Mouse (Mus musculus) kidney, postnatal 0 days (tissue): ENCODE results near the gene Ltbp2. TPM values are rescaled to one million over a fixed set of nuclear protein-coding genes. Genes with fewer than 3 reads are reported as not detected.

Experiments used
- ATAC-seq: fragments of 200-750 bp; cut with Nextera tagmentation; replicated peaks from 2 replicates; pipeline ENCODE4 v1.8.0; 2017; ENCODE audit warnings: low read depth, moderate number of reproducible peaks, moderate TSS enrichment, moderate library complexity; ENCODE audit not compliant: low FRiP score
- DNase-seq: peaks from one replicate; pipeline ENCODE4 v3.0.0-alpha.2; 2016; ENCODE audit warnings: low spot score
- H3K27ac ChIP-seq: fragments of 300-500 bp; sonication (generic); 2 replicates; pipeline ENCODE4 v1.5.1; 2014; ENCODE audit warnings: mild to moderate bottlenecking
- H3K27me3 ChIP-seq: fragments of 300-500 bp; sonication (generic); 2 replicates; pipeline ENCODE4 v1.6.1; 2014; ENCODE audit warnings: low read length, mixed read lengths; ENCODE audit not compliant: insufficient read depth
- H3K36me3 ChIP-seq: fragments of 300-500 bp; sonication (generic); 2 replicates; pipeline ENCODE4 v1.6.1; 2014; ENCODE audit warnings: low read length, mixed read lengths; ENCODE audit not compliant: insufficient read depth
- H3K4me1 ChIP-seq: fragments of 300-500 bp; sonication (generic); replicated peaks from 2 replicates; pipeline ENCODE4 v1.6.1; 2014; ENCODE audit warnings: antibody characterized with exemption, low read length, mixed read lengths; ENCODE audit not compliant: insufficient read depth
- H3K4me2 ChIP-seq: fragments of 300-500 bp; sonication (generic); 2 replicates; pipeline ENCODE4 v1.6.1; 2014; ENCODE audit warnings: mild to moderate bottlenecking, low read length, moderate library complexity, mixed read lengths
- H3K4me3 ChIP-seq: fragments of 300-500 bp; sonication (generic); replicated peaks from 2 replicates; pipeline ENCODE4 v1.5.1; 2014; ENCODE audit warnings: low read depth, low read length
- H3K9ac ChIP-seq: fragments of 300-500 bp; sonication (generic); 2 replicates; pipeline ENCODE4 v1.6.1; 2014; ENCODE audit warnings: low read depth, low read length
- H3K9me3 ChIP-seq: fragments of 300-500 bp; sonication (generic); replicated peaks from 2 replicates; pipeline ENCODE4 v1.6.1; 2016; ENCODE audit warnings: low read length, inconsistent platforms, mixed read lengths
- CTCF ChIP-seq: IDR thresholded peaks from 2 replicates; pipeline ENCODE4 v1.5.1; 2016; ENCODE audit warnings: antibody characterized with exemption, low read depth, mild to moderate bottlenecking, moderate library complexity
- WGBS: fragments of 180-500 bp; shearing (Covaris S2); extraction: QIAGEN DNeasy Blood & Tissue Kit; methylation state at CpG from one replicate; pipeline ENCODE4 v1.1.7; 2014; 5-methylcytosine and 5-hydroxymethylcytosine counted together
- polyA plus RNA-seq: library from polyadenylated mRNA; unstranded; fragments of >200 nt; fragmentation: Nextera tagmentation; extraction: Ambion mirVana; gene quantifications from 2 replicates; pipeline ENCODE4 v1.2.1, GENCODE M21; 2015

Gene Ltbp2
- polyA plus RNA-seq, 1 experiment from 2014 or later, result 0.14 TPM

GRCm38 (mm10) chr12:84856532-84856931 lies 19.8 kb downstream of the Ltbp2 start:
- DNase-seq (no peak), ATAC-seq (no peak)
- H3K9ac ChIP-seq, result no peak overlapping the region
- no peak for TF ChIP-seq CTCF
- H3K4me3 ChIP-seq, result no peak overlapping the region
- 74% methylated on average over 8 of the region's 8 CpGs for WGBS
- no peaks in the 10 kb centered on the region for H3K27me3 ChIP-seq
- no peaks in the 10 kb centered on the region; the same call in 1 of the 2 replicates for H3K4me1 ChIP-seq
- no peaks in the 10 kb centered on the region for H3K9me3 ChIP-seq
- no peaks in the 10 kb centered on the region for H3K36me3 ChIP-seq
- no peak overlapping the region for H3K4me2 ChIP-seq
- H3K27ac ChIP-seq, result no peak overlapping the region

GRCm38 (mm10) chr12:84855084-84855625 lies 21.2 kb downstream of the Ltbp2 start:
- DNase-seq, result no peak
- Histone ChIP-seq H3K36me3 (no peaks in the 10 kb centered on the region), H3K4me1 (no peaks in the 10 kb centered on the region; the same call in 1 of the 2 replicates), H3K9ac (no peak overlapping the region), H3K9me3 (no peaks in the 10 kb centered on the region), H3K27me3 (no peaks in the 10 kb centered on the region), H3K4me3 (no peak overlapping the region), H3K4me2 (no peak overlapping the region), H3K27ac (no peak overlapping the region)
- no peak for ATAC-seq
- 87% methylated on average over 4 of the region's 4 CpGs for WGBS
- no peak for TF ChIP-seq CTCF

- no peak overlapping the region for H3K4me3 ChIP-seq
Observed at GRCm38 (mm10) chr12:84854392-84855033, 21.8 kb downstream of the Ltbp2 start.

GRCm38 (mm10) chr12:84851403-84852040 lies 24.8 kb downstream of the Ltbp2 start:
- H3K9me3 ChIP-seq, result no peaks in the 10 kb centered on the region
- no peak overlapping the region for H3K4me2 ChIP-seq
- H3K4me3 ChIP-seq, result no peak overlapping the region
- H3K9ac ChIP-seq, result no peak overlapping the region
- no peaks in the 10 kb centered on the region for H3K36me3 ChIP-seq
- no peak overlapping the region for H3K27ac ChIP-seq
- no peak for TF ChIP-seq CTCF
- no peak for ATAC-seq
- H3K27me3 ChIP-seq, result no peaks in the 10 kb centered on the region
- DNase-seq, result peak; percentile 36
- H3K4me1 ChIP-seq, result peaks cover 11% of the 10 kb centered on the region
- 34% methylated on average over 11 of the region's 11 CpGs for WGBS

More at GRCm38 (mm10) chr12:84854392-84855033, 21.8 kb downstream of the Ltbp2 start:
- TF ChIP-seq CTCF, result no peak
- H3K4me1 ChIP-seq, result no peaks in the 10 kb centered on the region; the same call in 1 of the 2 replicates
- no peak for DNase-seq
- H3K9me3 ChIP-seq, result no peaks in the 10 kb centered on the region
- WGBS, result 92% methylated on average over 4 of the region's 4 CpGs
- no peak overlapping the region for H3K27ac ChIP-seq
- ATAC-seq, result no peak
- no peaks in the 10 kb centered on the region for H3K36me3 ChIP-seq
- no peak overlapping the region for H3K4me2 ChIP-seq
- H3K27me3 ChIP-seq, result no peaks in the 10 kb centered on the region
- no peak overlapping the region for H3K9ac ChIP-seq

DNA sequence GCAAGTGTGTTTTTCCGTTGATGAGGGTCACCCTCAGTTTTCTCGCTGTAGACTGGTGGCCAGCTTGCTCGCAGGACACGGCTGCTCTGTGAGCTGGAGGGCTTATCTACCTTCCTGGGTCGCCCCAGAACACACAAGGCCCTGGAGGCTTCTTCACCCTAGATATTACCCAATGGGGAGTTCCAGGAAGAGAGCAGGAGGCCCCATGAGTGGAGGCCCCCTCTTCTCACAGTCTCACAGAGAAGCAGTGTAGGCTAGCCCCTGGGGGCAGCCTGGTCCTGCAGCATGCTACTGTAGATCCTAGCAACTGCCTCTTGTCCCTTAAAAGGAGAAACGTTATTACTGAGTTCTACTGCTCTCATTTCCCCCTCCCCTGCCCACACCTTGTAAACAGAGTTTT lies 28.4 kb downstream of the Ltbp2 start:
- H3K4me3 ChIP-seq, result no peak overlapping the region
- no peaks in the 10 kb centered on the region for H3K36me3 ChIP-seq
- WGBS, result 17% methylated on average over 6 of the region's 6 CpGs
- H3K9me3 ChIP-seq, result no peaks in the 10 kb centered on the region
- 0 out of 2 replicates have a peak overlapping the region, but pooled peaks have one; percentile 42 for H3K27ac ChIP-seq
- no peak for DNase-seq
- peak; percentile 10; the same call in 1 of the 2 replicates for ATAC-seq
- no peak overlapping the region for H3K9ac ChIP-seq
- H3K4me2 ChIP-seq, result peak overlapping the region; percentile 19; the same call in 1 of the 2 replicates
- TF ChIP-seq CTCF, result no peak
- H3K4me1 ChIP-seq, result peaks cover 17% of the 10 kb centered on the region
- no peaks in the 10 kb centered on the region for H3K27me3 ChIP-seq

DNA sequence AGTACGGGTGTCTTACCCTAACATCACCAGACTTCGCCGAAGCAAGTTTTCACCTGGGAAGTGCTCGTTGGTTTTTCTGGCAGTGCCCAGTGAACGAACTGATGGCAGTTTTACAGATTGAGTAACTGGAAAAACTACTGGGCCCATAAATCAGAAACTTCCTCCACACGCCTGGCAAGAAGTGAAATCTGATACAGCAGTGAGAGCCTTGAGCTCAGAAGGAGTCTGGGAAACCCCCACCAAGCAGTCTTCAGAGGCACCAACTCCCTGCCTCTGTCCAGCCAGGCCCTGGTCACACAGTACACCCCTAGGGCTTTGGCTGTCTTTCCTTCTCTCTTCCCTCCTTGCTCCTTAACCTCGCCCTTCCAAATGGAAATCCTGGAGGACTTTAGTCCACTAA lies 28.9 kb downstream of the Ltbp2 start:
- Histone ChIP-seq H3K9ac (no peak overlapping the region), H3K4me3 (no peak overlapping the region), H3K4me1 (peaks cover 17% of the 10 kb centered on the region), H3K27me3 (no peaks in the 10 kb centered on the region), H3K4me2 (peak overlapping the region; percentile 19), H3K36me3 (no peaks in the 10 kb centered on the region), H3K9me3 (no peaks in the 10 kb centered on the region), H3K27ac (0 out of 2 replicates have a peak overlapping the region, but pooled peaks have one; percentile 42)
- TF ChIP-seq CTCF, result no peak
- DNase-seq (peak; percentile 95), ATAC-seq (peak; percentile 86)
- 5% methylated on average over 7 of the region's 7 CpGs for WGBS
